Mouse (Mus musculus) gastrocnemius, adult 2 months (tissue): ENCODE data around the gene Dennd4b. TPM values are rescaled to one million over a fixed set of nuclear protein-coding genes. Genes with fewer than 3 reads are reported as not detected.
A peak's percentile ranks its signal among the peaks of the same experiment; 100 is the strongest.

ENCODE experiments used
- DNase-seq: peaks from one replicate; pipeline ENCODE4 v3.0.0; 2022
- H3K27ac ChIP-seq: fragments of 200-600 bp; 2 replicates; pipeline ENCODE4 v1.8.1; 2022; ENCODE audit warnings: mild to moderate bottlenecking
- H3K4me3 ChIP-seq: fragments of 200-600 bp; 2 replicates; pipeline ENCODE4 v1.8.1; 2022; ENCODE audit warnings: mild to moderate bottlenecking, moderate library complexity
- CTCF ChIP-seq: fragments of 200-600 bp; IDR thresholded peaks from 2 replicates; pipeline ENCODE4 v1.8.1; 2022; ENCODE audit warnings: antibody characterized with exemption, mild to moderate bottlenecking, moderate library complexity
- intact Hi-C: fragments of 180-260 bp; cut with DNase I; formaldehyde crosslinking; loops from one replicate; pipeline ENCODE4 v1.15.1; 2025
- long read RNA-seq, 2 experiments: library from polyadenylated mRNA; stranded (forward); transcript quantifications; one replicate each; pipeline ENCODE4 v2.0.0; 2021
- total RNA-seq, 2 experiments: library from RNA; stranded (reverse); gene quantifications; 2 replicates each; pipeline ENCODE4 v1.2.3; 2021

Gene Dennd4b
- total RNA-seq: 10 to 100 TPM; 82.2 to 84.2 TPM
- long read RNA-seq, experiment 1, full-length matches to known transcripts: 85 of 229 reads
- long read RNA-seq, experiment 1, partial matches to known transcripts: 120 of 229 reads
- long read RNA-seq, experiment 1, other reads (novel, unspliced or antisense): 24 of 229 reads
- long read RNA-seq, experiment 2, full-length matches to known transcripts: 75 of 217 reads
- long read RNA-seq, experiment 2, partial matches to known transcripts: 120 of 217 reads
- long read RNA-seq, experiment 2, other reads (novel, unspliced or antisense): 22 of 217 reads

GRCm38 (mm10) chr3:90265034-90265931, at the start of gene Dennd4b:
Gene Dennd4b, plus strand, starts transcription at chr3:90265185.
- Histone ChIP-seq H3K4me3 (peak within 1 kb of the TSS; percentile 98), H3K27ac (peak within 1 kb of the TSS; percentile 100)
- TF ChIP-seq CTCF: no peak; the same call in none of the 2 replicates
- intact Hi-C loops: loop anchor here (5.0 to 10.0 kb wide), 2 partner anchors 50 to 107 kb away; partner anchors contain the start of genes Rab13 and Rps27
- peak; percentile 97 for DNase-seq

GRCm38 (mm10) chr3:90215825-90216380, 49.1 kb upstream of the Dennd4b start:
- H3K27ac ChIP-seq: no peak overlapping the region
- intact Hi-C loops: loop anchor here (10.0 kb wide), 2 partner anchors 49 to 259 kb away; partner anchors contain the start of genes Dennd4b and Ilf2
- H3K4me3 ChIP-seq: no peak overlapping the region
- DNase-seq: no peak
- peak; percentile 51 for TF ChIP-seq CTCF

- peak; percentile 77 for TF ChIP-seq CTCF
- H3K4me3 ChIP-seq: peak overlapping the region; percentile 82
- peak; percentile 43 for DNase-seq
- H3K27ac ChIP-seq: peak overlapping the region; percentile 89
- intact Hi-C loops: loop anchor here (1.0 kb wide), 1 partner anchor 153 kb away; no protein-coding TSS in a partner anchor
Measured at GRCm38 (mm10) chr3:90220088-90220487, 44.9 kb upstream of the Dennd4b start.

- peak overlapping the region; percentile 89 for H3K27ac ChIP-seq
- intact Hi-C loops: loop anchor here (1.0 kb wide), 1 partner anchor 153 kb away; no protein-coding TSS in a partner anchor
- H3K4me3 ChIP-seq: peak overlapping the region; percentile 82
- no peak for TF ChIP-seq CTCF
- peak; percentile 89 for DNase-seq
Measured at GRCm38 (mm10) chr3:90220531-90220951, 44.4 kb upstream of the Dennd4b start.

- DNase-seq: no peak
- peak overlapping the region; percentile 89 for H3K27ac ChIP-seq
- TF ChIP-seq CTCF: no peak
- peak overlapping the region; percentile 82 for H3K4me3 ChIP-seq
- intact Hi-C loops: no loop called here
Measured at GRCm38 (mm10) chr3:90221123-90221522, 43.9 kb upstream of the Dennd4b start.

- no peak for TF ChIP-seq CTCF
- DNase-seq: no peak
- intact Hi-C loops: no loop called here
- Histone ChIP-seq H3K4me3 (no peak overlapping the region), H3K27ac (peak overlapping the region; percentile 70)
Measured at GRCm38 (mm10) chr3:90222455-90222854, 42.5 kb upstream of the Dennd4b start.

- intact Hi-C loops: no loop called here
- peak overlapping the region; percentile 70 for H3K27ac ChIP-seq
- no peak for TF ChIP-seq CTCF
- DNase-seq: no peak
- H3K4me3 ChIP-seq: no peak overlapping the region
Measured at GRCm38 (mm10) chr3:90222941-90223340, 42.0 kb upstream of the Dennd4b start.

- DNase-seq: no peak
- H3K27ac ChIP-seq: no peak overlapping the region
- intact Hi-C loops: no loop called here
- no peak for TF ChIP-seq CTCF
- H3K4me3 ChIP-seq: no peak overlapping the region
Measured at GRCm38 (mm10) chr3:90224331-90224730, 40.7 kb upstream of the Dennd4b start.

GRCm38 (mm10) chr3:90231075-90231474, 33.9 kb upstream of the Dennd4b start:
- no peak for DNase-seq
- TF ChIP-seq CTCF: no peak
- peak overlapping the region; percentile 98 for H3K27ac ChIP-seq
- peak overlapping the region; percentile 89 for H3K4me3 ChIP-seq
- intact Hi-C loops: no loop called here

- H3K4me3 ChIP-seq: peak within 1 kb of the TSS; percentile 89
- intact Hi-C loops: no loop called here
- no peak for TF ChIP-seq CTCF
- peak; percentile 96 for DNase-seq
- peak within 1 kb of the TSS; percentile 98 for H3K27ac ChIP-seq
Measured at GRCm38 (mm10) chr3:90231507-90232333, 33.3 kb upstream of the Dennd4b start, which contains the start of gene Jtb. Gene Jtb, plus strand, starts transcription at chr3:90231597.

- TF ChIP-seq CTCF: no peak
- Histone ChIP-seq H3K4me3 (no peak overlapping the region), H3K27ac (no peak overlapping the region)
- DNase-seq: no peak
- intact Hi-C loops: no loop called here
Measured at GRCm38 (mm10) chr3:90241251-90241650, 23.7 kb upstream of the Dennd4b start.
